Mouse (Mus musculus) urinary bladder, adult 2 months (tissue): Measurements from ENCODE around the gene Stap1. TPM values are rescaled to one million over a fixed set of nuclear protein-coding genes. Genes with fewer than 3 reads are reported as not detected.

ENCODE experiments used
- DNase-seq: peaks from one replicate; pipeline ENCODE4 v3.0.0; 2022; ENCODE audit warnings: low spot score
- polyA plus RNA-seq: library from polyadenylated mRNA; depleted of rRNA; stranded (reverse); fragments of >200 nt; gene quantifications from 2 replicates; pipeline ENCODE4 v1.2.3, GENCODE M21; 2012; rRNA removed

The Stap1 gene
- polyA plus RNA-seq = 1.4 and 1.7 TPM in 2 replicates

- no peak for DNase-seq
Measured at GRCm38 (mm10) chr5:86071538-86071937, at the start of gene Stap1. Gene Stap1 (plus strand): TSS chr5:86071746.

DNA sequence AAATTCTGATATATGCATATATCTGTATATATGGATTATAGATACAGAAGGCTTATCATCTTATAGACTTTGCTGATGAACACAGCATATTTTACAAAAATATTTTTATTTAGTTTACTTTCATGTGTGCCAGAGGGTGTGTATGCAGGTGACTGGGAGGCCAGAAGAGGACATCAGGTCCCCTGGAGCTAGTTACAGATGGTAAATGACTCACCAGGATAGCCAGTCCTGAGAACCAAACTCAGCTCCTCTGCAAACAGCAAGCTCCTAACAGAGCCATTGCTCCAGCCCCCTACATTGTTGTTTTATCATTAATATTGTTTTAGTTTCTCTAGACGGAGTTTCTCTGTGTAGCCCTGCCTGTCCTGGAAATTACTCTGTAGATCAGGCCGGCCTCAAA lies 41.7 kb upstream of the Stap1 start:
- DNase-seq = no peak

DNA sequence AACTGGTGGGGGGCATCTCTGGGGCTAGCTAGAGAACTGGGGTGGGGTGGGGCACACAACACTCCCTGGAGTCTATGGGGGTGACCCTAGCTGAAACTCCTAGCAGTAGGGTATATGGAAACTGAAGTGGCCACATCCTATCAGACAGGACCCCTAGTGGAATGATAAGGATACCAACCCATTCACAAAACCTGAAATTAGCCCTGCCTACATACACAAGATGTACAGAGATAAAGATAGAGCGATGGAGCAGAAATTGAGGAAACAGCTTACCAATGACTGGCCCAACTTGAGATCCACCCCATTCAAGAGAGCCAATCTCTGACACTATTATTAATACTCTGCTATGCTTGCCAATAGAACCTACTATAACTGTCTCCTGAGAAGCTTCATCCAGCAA lies 8.0 kb upstream of the Stap1 start:
- no peak for DNase-seq

- peak; percentile 82 for DNase-seq
Measured at GRCm38 (mm10) chr5:86065101-86065875, 6.3 kb upstream of the Stap1 start, which contains the start of gene Cenpc1. Gene Cenpc1 (minus strand): TSS chr5:86065583.

DNA sequence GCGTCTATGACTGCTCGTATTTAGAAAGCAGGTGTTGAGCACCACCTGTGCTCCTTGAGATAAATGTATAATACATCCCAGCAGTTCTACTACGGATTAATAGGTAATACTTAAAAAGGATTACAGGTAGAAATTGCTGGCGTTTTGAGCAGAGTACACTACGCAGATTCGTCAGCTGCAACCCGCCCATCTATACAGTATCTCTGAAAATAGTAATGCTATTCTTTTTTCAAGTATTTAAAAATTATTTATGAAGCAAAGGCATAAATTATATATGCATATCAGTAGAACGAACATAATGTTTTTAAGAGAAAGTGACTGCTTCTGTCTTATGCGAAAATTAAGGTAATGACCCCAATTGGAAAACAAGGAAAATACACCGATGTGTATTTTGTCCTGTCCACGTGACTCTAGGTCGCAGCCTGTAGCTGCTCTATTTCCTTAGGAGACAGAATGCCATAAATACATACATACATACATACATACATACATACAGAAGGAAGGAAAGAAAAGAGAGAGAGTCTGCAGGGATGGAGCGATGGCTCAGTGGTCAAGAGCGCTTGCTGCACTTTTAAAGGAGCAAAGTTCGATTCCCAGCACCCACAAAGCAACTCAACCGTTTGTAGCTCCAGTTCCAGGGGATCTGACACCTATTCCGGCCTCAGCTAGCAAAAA lies 5.5 kb upstream of the Stap1 start:
- DNase-seq = no peak

DNA sequence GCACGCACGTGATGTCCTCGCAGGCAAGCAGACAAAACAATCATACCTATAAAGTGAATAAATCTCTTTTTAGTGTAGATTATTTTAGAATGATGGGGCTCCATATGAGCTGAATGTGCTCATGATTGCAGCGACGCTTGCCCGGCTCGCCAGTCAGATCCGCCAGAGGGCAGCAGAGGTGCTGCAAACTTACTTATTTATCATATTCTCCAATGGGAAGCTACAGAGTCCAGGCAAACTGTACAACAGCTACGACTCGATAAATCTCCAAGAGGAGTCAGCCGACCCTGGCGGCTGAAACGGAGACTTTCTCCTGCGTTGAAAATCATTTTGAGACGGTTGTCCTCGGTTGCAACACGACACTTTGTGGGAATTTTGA lies 5.0 kb upstream of the Stap1 start:
- DNase-seq = peak; percentile 65

- DNase-seq = no peak
Measured at GRCm38 (mm10) chr5:86068451-86068850, 3.1 kb upstream of the Stap1 start.

DNA sequence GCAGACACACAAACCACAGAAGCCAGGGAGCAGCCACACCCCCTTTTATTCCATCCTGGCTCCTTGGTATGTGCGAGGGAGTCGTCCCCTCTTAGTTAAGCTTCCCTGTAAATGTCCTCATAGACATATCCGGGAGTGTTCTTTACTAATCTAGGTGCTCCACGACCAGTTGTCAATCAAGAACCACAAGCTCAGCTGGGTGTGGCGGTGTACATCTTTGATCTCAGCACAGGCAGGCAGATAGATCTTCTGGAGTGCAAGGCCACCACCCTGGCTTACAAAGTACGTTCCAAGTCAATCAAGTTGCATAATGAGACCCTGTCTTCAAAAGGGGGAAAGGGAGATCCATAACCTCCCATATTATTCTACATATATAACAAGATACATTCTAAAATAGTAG lies 2.4 kb upstream of the Stap1 start:
- no peak for DNase-seq

DNA sequence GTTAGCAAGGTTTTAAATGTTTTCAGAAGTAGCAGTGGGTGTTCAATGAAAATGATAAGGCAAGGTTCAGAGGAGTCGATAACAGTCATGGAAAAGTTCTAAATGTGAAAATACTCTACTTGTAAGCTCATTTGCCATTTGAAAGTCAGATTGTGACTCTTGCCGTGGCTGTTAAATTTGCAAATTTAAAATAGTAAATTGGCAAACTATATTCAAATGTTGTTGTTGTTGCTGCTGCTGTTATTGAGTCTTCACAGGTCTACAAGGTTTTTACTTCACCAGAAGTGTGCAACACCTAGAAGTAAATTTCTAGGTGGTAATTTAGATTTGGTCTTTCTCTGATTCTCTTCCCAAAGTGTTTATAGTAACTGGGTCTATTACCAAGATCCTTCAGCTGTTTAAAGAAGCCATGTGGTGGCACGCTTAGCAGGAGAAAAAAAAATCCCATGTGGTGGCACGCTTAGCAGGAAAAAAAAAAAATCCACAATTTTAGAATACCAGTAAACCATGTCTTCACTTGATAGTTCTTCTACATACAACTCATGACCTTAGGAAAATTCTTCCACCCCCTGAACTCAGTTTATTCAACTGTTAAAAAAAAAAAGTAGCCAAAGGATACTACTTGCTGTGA lies 1.3 kb downstream of the Stap1 start:
- DNase-seq = no peak

DNA sequence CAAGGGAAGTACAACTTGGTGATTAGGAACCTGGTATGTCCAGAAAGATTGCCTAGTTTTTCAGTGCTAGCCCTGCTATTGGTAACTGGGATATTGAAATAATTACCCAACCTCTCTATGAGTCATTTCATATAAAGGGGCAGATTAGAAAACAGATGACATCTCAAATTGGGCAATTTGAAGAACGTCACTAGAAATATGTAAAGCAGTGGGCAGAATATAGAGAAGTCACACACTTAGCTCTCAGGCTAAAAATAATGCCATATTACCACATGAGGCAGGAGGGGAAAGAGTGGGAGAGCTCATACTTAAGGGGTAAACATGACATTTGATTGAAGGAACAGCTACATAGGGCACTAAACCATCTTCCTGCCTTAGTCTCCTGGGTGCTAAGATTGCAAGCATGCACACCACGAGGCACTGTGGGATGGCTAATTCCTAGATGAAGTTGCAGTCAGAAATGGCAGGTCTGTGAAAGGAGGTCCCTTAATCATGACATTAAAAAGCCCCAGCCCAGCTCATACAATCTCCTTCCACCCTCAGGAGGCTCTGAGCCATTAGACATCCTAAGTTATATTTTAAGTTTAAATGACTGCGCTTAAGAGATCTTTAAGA lies 7.3 kb downstream of the Stap1 start:
- DNase-seq = no peak

GRCm38 (mm10) chr5:86083987-86084386 lies 12.4 kb downstream of the Stap1 start:
- DNase-seq = no peak

GRCm38 (mm10) chr5:86084979-86085378 lies 13.4 kb downstream of the Stap1 start:
- DNase-seq = no peak

- no peak for DNase-seq
Measured at GRCm38 (mm10) chr5:86086751-86087150, 15.2 kb downstream of the Stap1 start.

DNA sequence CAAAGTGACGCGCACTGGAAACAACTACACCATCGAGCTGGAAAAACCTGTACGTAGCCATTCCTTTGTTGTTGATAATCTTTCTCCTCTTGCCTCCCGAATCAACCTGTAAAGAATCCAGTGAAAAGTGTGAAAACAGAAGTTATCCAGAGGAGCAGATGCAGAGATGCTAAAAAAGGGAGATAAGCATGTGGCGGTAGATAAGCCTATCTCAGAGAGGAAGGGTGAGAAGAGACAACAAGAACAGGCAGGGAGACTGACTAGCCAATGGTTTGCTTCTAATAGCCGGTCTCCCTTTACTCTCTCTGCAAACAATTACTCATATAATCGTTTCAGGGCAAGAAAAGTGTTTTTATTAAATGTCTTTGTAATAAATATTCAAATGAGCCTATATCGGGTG lies 23.2 kb downstream of the Stap1 start:
- DNase-seq = no peak

DNA sequence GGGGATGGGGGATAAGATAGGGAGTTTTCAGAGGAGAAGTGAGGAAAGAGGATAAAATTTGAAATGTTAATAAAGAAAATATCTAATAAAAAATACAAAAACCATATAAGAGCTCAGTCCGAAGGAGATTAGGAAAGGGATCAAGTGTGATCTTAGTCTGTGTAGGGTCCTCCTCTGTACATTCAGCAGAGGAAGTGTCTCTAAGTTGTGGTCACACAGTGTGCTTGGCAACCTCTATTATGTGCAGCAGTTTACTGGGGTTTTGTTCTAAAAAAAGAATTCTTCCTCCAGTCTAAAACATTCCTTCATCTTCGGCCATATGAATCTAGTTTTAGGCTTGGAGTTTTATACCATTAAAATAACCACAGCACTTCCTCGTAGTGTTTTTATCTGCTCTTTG lies 27.4 kb downstream of the Stap1 start:
- no peak for DNase-seq

DNA sequence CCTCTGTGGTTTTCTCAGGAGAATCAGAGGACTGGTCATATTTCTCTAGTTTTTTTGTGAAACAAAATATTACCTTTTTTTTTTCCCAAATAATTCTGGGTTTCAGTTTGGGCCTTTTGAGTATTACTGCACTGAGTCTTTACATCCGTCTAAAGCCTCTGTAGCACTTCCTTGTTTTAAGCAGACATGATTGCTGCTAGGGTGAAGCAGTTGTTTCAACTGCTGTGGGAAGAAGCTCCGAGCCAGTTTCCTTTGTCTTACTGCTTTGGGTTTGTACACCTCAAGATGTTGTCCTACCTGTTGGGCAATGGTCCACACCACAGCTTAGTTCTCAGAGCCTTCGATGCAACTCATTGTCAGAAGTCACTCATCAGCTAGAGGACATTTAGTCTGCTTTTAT lies 29.1 kb downstream of the Stap1 start:
- DNase-seq = no peak

GRCm38 (mm10) chr5:86102176-86102575 lies 30.6 kb downstream of the Stap1 start:
- no peak for DNase-seq

DNA sequence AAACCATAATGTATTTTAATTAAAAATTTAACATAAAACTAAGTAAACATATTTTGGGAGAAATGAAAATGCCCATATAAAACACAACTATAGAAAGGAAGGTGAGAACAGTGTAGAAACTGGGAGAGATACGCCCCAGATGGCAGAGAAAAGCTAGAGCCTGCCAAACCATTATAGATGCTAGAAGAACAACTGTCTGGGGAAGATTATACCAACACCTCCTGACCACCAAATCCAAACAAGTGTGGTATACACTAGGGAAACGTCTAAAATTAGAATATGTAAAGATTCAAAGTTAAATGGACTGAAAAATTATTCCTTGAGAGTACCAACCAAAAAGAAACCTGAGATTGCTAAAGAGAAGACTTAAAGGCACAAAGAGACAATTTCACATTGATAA lies 35.1 kb downstream of the Stap1 start:
- DNase-seq = no peak

DNA sequence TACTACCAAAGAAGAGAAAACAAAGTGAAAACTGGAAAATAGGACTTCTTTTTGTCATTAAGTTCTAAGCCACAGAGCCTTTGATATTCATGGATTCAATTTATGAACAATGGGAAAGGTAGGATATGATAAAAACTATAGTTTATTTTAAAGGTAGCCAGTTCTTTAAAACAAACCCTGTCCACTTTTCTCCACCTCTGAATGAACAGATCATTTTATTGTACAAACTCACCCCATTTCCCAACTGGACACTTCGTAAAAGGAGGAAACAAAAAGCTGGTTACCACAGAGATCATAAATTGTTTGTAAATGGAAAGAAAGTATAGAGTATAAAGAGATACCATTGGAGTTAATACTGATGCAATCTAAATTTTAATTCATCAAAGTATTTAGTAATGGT lies 39.5 kb downstream of the Stap1 start:
- no peak for DNase-seq

DNA sequence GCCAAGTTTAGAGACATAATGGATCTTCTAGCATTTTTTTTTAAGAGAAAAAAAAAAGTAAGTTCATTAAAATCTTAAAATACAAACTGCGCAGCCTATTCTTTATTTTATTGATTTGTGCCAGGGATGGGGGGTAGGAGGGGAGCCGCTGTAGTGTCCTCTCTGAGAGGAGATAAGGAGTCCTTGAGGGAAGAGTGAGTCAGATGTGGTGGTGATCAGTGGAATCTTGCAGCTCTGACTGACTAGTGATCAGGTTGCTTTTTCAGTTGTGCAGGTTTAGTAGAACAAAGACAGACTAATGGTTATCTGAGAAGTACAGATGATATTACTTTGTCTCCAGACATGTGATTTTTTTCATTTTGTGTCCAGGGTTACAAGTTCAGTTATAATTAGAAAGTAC lies 41.5 kb downstream of the Stap1 start:
- no peak for DNase-seq

- DNase-seq = no peak
Measured at GRCm38 (mm10) chr5:86113997-86114396, 42.5 kb downstream of the Stap1 start.

GRCm38 (mm10) chr5:86118457-86119094 lies 47.0 kb downstream of the Stap1 start:
- no peak for DNase-seq
